Mouse (Mus musculus) E14TG2a.4 (cell line): Measurements from ENCODE around the gene Nagpa.

Experiments
- CTCF ChIP-seq: conservative IDR thresholded peaks from 2 replicates; pipeline ENCODE4 v1.5.1; 2014; ENCODE audit warnings: low read length
- POU5F1 ChIP-seq: IDR thresholded peaks from 2 replicates; pipeline ENCODE4 v1.6.1; 2014; ENCODE audit warnings: low read length, borderline replicate concordance

DNA sequence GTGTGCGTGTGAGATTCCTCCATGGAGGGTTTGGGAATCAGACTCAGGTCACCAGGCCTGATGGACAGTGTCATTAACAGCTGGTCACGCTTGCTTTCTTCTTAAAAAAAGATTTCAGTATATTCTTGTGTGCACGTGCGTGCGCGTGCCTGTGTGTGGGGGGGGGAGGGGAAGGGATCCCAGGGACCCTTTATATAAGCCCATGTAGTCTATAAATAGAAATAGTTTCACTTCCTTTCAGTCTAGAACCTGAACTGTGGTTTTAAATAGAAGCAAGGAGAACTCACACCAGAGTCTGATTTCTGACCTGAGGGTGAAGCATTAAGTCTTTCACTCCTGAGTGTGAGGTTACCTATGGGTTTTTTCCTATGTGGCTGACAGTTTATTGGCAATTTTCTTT is 39.5 kb downstream of the Nagpa start:
- no peak for TF ChIP-seq CTCF
- TF ChIP-seq POU5F1 = no peak
